Mouse (Mus musculus) layer of hippocampus, adult 11-12 months (tissue): ENCODE data around the gene Vwa7.
A peak's percentile ranks its signal among the peaks of the same experiment; 100 is the strongest.
"Not testable (repeated sequence)": the region's sequence is repeated elsewhere in the genome, so short reads cannot be mapped to it uniquely, and the experiment has no call there.

Source experiments
- DNase-seq: peaks from one replicate; pipeline ENCODE4 v3.0.0; 2022; ENCODE audit warnings: low spot score

Gene Vwa7

DNA sequence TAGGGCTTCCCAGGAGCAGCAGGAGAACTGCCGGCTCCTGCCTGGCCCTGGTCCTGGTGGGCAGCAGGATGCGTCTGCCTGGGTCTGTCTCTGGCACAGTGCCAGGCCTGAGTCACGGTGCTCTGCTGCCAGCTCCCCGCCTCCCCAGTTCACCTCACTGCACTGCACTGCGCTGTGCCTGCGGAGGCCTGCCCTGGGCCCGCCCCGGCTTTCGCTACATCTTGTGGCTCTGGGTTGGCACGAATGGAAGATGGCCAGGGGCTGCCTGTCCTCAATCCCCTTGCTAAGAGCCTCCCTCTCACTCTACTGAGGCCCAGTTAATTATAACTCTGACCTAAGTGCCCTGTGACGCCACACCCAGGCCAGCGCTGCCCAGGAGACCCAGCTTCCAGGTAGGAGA lies at the start of gene Vwa7:
TSS of gene Vwa7 (plus strand) at position 204 of the 400 bp plus-strand sequence.
- no peak for DNase-seq

DNA sequence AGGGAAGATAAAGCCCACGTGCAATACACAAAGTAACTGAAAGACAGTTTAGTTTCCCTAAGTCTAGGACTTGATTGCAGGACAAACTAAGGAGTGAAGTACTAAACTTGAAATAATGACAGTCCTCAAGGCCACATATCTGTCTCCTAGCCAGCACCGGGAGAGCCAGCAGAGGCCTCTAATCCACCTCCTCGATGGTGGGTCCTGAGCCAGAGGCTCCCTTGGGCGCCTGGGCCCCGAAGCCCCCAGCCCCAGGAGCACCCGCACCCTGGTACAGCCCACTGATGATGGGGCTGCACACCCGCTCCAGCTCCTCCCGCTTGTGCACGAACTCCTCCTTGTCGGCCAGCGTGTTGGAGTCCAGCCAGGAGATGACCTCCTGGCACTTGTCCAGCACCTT lies 46.6 kb upstream of the Vwa7 start, which contains the start of gene Gm20481:
TSS of gene Gm20481 (plus strand) at position 91 of the 400 bp plus-strand sequence.
- not testable (repeated sequence) for DNase-seq

DNA sequence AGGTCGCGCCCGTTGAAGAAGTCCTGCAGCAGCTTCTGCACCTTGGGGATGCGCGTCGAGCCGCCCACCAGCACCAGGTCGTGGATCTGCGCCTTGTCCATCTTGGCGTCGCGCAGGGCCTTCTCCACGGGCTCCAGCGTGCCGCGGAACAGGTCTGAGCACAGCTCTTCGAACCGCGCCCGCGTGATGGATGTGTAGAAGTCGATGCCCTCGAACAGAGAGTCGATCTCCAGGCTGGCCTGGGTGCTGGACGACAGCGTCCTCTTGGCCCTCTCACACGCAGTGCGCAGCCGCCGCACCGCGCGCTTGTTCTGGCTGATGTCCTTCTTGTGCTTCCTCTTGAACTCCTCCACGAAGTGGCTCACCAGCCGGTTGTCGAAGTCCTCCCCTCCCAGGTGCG lies 45.5 kb upstream of the Vwa7 start:
- not testable (repeated sequence) for DNase-seq

DNA sequence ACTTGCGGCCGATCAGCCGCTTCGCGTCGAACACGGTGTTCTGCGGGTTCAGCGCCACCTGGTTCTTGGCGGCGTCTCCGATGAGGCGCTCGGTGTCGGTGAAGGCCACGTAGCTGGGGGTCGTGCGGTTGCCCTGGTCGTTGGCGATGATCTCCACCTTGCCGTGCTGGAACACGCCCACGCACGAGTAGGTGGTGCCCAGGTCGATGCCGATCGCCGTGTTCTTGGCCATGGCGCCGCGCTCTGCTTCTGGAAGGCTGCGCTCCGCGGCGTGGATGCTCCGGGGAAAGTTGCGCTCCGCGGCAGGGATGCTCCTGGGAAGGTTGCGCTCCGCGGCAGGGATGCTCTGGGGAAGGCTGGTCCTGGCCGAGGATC lies 44.7 kb upstream of the Vwa7 start:
- not testable (repeated sequence) for DNase-seq

DNA sequence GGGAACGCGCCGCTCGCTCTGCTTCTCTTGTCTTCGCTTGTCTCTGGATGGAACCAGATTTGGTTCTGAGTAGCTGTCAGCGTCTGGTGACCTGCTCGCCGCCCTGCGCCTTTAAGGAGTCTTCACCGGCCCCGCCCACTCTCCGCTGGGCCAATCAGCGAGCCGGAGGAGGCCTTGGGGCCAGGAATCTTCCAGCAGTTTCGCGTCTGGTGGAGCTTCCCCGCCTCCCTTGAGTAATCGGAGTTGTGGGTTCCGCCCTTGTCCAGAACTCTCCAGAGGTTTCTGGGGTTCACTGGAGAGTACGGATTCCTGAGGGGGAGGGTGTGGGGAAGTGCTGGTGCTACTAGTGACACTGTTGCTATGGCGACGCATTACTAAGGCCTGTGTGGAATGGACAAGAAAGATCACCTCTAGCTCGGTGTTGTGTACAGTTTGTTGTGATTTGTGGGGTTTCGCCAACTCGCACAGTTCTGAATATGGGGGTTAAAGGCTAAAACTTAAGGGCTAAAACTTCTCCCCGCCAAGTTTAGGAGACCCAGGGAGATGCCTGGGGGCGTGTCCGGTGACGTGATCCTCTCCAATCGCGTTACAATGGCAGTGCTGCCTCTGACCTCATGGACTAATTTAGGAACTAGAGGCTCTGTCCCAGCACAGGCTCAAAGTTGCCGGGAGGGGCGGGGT lies 44.2 kb upstream of the Vwa7 start, which contains the start of the genes Hspa1a and Hspa1l:
TSS of gene Hspa1a (minus strand) at position 88 of the 681 bp plus-strand sequence.
TSS of gene Hspa1l (plus strand) at position 635 of the 681 bp plus-strand sequence.
- DNase-seq, result peak; percentile 75

DNA sequence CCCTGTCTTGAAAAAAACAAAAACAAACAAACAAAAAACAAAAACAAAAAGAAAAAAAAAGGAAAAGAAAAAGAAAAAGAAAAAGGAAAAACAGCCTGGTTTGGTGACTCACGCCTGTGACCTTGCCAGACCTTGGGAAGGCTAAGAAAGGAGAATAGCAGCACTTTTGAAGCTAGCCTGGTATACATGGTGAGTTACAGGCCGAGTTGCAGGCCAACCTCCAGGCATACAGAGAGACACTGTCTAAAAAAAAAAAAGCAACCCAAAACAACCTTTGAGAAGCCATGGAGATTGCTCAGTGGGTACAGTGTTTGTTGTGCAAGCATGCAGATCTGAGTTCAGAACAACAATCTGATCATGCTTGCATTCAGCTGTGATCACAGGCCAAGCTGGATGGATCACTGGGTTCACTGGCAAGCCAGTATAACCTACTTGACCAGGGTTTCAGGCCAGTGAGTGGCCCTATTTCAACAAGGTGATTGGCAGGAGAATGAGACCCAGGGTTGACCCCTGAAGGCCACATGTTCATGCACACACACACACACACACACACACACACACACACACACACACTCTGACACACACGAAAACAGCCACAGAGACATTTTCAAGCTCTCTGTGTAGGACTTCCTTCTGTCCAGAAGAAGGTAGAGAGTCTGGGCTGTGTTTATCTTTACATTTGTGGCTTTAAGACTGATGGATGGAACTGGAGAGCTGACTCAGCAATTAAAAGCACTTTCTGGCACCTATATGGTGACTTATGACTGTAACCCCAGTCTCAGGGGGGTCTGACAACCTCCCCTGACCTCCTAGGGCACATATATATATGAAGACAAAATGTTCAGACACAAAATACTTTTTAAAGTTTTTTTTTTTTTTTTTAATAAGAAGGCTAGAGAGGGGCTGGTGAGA lies 40.5 kb upstream of the Vwa7 start:
- no peak for DNase-seq

DNA sequence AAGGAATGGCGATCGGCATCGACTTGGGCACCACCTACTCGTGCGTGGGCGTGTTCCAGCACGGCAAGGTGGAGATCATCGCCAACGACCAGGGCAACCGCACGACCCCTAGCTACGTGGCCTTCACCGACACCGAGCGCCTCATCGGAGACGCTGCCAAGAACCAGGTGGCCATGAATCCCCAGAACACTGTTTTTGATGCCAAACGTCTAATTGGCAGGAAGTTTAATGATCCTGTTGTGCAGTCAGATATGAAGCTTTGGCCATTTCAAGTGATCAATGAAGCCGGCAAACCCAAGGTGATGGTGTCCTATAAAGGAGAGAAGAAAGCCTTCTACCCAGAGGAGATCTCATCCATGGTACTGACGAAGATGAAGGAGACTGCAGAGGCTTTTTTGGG lies 39.4 kb upstream of the Vwa7 start:
- DNase-seq, result no peak

DNA sequence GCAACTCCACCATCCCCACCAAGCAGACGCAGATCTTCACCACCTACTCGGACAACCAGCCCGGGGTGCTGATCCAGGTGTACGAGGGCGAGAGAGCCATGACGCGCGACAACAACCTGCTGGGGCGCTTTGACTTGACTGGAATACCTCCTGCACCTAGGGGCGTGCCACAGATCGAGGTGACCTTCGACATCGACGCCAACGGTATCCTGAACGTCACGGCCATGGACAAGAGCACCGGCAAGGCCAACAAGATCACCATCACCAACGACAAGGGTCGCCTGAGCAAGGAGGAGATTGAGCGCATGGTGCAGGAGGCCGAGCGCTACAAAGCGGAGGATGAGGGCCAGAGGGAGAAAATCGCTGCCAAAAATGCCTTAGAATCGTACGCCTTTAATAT lies 38.1 kb upstream of the Vwa7 start:
- no peak for DNase-seq

DNA sequence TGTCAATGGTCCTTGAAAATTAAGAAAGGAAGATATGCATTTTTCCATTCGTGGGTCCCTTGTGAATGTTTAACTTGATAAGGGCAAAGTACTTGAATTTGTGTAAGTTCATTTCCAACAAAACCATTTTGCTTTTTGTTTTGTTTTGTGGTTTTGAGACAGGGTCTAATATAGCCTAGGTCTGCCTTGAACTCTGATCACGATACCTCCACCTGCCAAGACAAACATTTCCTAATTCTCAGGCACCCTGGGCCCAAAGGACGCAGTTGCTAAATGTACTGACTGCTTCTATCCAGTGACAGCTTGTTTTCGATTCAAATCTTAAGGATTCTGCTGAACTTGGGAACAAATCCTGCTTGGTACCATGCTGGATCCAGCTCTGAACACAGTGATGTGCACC lies 36.7 kb upstream of the Vwa7 start:
- no peak for DNase-seq

DNA sequence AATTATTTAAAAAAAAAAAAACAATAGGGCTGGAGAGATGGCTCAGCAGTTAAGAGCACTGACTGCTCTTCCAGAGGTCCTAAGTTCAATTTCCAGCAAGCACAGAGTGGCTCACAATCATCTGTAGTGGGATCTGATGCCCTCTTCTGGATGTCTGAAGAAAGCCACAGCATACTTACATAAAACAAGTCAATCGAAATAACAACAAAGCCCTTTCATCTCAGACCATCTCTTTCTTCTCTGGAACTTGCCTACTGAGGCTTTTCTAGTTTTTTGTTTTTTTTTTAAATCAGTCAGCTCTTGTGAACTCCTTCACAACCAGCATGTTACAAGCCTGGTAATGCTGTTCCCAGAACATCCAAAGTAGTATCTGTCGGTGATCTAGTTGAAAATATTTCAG lies 35.7 kb upstream of the Vwa7 start:
- no peak for DNase-seq

DNA sequence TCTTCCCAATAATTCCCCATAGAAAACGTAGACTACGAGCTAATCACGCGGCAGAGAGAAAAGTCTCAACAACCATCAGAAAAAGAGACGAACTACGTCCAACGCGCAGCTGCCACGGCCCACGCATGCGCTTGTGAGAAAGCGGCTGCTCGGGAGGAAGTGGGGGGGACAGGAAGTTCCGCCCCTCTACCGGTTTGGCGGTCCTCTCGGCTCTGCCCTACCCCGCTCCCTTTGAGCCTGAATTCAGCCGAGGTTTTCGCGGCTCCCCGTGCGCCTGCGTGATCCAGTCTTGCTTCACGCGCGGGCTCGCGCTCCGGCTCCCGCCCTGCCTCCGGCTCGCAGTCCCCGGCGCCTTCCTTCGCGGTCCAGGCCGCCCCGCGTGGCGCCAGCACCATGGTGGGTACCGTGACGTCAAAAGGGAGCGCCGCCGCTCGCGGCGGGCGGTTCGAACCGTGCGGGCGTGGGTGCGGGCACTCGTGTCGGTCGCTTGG lies 34.6 kb upstream of the Vwa7 start, which contains the start of gene Lsm2:
TSS of gene Lsm2 (plus strand) at position 173 of the 491 bp plus-strand sequence.
- DNase-seq, result peak; percentile 91

DNA sequence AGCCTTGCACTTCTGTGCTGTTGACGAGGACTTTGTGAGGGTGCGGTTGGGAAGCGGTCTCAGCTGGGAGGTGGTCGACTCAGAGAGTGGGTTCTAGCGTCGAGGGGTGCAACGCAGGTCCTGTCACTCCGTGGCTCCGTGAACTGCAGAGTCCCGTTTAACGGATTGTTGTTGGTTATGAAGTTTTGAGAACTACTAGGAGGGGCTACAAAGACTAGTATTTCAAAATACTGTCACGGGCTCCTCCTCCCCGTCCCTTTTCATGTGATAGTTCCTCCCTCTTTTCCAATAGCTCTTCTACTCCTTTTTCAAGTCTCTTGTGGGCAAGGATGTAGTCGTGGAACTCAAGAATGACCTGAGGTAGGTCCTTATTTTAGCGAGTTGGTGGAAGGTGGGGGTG lies 34.1 kb upstream of the Vwa7 start:
- no peak for DNase-seq

DNA sequence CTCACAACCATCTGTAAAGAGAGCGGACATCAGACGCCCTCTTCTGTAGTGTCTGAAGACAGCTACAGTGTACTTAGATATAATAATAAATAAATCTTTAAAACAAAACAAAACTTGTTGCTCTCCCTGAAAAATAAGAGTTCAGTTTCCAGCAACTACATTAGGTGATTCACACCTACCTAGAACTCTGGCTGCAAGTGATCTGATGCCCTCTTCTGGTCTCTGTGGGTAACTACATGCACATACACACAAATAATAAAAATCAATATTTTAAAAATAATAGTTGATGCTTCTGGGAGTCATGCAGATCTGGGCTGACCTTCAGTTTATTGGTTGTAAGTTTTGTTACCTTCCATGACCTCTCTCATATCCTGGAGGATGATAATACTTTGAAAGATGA lies 32.2 kb upstream of the Vwa7 start:
- no peak for DNase-seq

DNA sequence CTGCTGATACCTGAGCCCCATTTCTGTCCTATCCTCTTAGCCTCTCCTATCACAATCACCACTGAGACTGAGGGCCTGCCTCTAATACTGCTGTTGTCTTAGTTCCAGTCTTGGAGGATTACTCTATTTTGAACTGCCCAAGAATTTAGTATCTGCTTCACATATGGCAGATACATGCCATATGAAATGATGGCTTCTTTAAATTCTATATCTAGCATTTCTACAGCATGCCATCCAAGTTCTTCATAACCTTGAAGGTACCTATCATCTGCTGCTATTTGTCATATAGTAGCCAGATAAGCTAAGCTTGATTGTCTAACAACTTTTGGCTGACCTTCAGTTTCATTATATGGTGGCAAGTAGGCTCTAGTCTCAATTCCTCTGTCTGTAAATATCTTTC lies 21.6 kb upstream of the Vwa7 start:
- no peak for DNase-seq

DNA sequence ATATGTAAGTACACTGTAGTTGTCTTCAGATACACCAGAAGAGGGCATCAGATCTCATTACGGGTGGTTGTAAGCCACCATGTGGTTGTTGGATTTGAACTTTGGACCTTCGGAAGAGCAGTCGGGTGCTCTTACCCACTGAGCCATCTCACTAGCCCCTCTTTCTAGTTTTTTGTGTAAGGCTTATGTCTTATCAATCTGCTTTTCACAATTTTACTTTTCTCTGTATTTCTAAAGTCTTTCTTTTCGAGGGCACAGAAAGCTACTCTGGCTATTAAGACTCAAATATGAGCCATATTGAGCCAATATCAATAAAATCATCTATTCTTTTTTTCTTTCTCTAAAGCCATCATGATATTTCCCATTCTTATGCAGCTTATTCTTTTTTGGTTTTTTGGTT lies 21.2 kb upstream of the Vwa7 start:
- DNase-seq, result not testable (repeated sequence)

DNA sequence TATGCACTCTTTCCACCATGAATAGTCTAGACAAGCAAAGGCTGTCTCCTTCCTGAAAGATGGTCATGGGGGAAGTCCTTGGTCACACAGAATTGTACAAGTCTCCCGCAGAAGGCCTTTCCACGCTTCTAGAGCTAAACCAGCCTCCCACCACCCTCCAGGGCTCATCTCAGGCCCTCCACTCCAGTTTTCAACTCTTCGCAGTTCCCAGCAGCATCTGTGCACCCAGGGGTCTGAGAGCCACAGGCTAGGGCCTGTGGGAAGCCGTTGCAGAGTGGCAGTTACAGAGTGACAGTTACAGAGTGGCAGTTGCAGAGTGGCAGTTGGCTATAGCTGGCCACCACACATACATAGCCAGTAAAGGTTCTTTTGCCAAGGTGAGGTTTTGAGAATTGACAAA lies 20.5 kb upstream of the Vwa7 start:
- not testable (repeated sequence) for DNase-seq

DNA sequence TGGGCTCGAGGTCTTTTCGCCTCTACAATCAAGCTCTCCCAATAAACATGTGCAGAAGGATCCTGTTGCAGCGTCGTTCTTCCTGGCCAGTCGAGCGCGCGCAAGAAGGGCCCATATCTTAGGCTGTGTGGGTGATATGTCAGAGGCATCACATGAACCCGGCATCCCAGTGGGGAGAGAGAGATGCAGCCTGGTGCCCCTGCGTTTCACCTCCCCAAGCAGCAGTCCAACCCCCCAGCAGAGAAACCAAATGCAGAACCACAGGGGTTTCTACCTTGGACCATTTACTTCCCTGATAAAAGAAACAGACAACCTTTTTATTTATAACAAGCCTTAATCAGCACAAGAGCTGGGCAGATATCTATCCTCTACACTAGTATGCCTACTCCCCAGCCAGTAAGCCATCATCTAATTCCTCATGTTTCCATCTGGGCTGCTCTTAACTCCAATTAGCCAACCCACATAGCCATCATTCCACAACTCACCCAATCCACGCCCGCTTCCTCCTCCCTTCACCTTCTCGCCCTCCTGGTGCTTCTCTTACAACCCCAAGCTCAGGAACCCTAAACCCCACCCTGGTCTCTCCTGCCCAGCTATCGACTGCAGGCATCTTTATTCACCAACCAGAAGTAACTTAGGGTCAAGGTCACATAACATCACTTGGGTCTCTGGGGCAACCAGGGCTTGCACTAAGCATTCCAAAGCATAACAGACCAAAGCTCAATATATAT lies 19.8 kb upstream of the Vwa7 start:
- DNase-seq, result no peak

DNA sequence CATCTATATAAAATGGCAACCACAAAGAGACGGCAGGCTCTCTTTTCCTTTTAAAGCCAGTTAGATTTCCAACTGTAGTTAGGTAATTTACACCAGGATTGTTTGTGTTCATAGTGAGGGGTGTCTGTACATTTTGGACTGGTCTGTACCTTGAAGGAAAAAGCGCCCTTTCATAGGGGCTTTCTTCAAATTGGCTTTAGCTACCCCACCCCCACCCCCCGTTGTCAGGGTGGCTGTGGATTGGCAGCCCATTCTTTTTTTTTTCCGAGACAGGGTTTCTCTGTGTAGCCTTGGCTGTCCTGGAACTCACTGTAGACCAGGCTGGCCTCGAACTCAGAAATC lies 19.3 kb upstream of the Vwa7 start:
- DNase-seq, result no peak

DNA sequence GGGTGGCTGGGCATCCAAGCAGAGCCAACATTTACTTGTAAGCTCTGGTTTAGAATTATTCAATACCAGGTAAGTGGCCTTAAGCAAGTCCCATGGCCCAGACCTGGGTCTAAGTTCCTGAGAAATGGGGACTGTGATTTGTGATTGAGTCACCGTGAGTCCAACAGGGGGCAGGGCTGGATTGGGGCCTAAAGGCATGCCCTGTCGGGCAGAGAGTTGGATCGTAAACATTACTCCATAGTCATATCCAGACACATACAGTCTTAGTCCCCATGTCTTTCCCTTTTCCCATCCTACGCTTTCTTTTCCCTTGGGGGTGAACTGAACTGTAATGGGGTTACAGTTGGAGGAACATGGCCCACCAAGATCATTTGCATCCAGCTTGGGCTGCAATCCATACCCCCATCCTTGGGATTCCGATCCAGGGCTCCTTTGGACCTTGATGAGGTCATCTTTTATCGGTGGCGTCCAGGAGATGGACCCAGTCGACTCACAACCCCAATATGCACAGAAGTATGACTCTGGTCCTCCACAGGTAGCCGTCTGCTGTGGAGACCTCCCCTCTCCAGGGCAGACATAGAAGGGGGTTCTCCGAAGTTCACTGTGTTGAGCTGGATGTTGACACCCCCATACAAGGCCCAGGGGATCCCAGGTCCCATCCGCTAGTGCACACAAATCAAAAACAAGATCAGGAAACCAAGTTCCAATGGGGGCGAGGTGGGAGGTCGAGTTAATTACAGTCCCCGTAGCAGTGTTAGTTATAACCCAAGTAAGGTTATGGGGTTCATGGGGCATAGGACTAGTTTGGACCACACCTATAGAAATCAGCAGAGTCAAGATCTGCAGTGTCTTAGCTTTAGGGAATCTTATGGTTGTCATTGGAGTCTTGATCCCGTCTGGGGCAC lies 17.6 kb upstream of the Vwa7 start:
- no peak for DNase-seq

DNA sequence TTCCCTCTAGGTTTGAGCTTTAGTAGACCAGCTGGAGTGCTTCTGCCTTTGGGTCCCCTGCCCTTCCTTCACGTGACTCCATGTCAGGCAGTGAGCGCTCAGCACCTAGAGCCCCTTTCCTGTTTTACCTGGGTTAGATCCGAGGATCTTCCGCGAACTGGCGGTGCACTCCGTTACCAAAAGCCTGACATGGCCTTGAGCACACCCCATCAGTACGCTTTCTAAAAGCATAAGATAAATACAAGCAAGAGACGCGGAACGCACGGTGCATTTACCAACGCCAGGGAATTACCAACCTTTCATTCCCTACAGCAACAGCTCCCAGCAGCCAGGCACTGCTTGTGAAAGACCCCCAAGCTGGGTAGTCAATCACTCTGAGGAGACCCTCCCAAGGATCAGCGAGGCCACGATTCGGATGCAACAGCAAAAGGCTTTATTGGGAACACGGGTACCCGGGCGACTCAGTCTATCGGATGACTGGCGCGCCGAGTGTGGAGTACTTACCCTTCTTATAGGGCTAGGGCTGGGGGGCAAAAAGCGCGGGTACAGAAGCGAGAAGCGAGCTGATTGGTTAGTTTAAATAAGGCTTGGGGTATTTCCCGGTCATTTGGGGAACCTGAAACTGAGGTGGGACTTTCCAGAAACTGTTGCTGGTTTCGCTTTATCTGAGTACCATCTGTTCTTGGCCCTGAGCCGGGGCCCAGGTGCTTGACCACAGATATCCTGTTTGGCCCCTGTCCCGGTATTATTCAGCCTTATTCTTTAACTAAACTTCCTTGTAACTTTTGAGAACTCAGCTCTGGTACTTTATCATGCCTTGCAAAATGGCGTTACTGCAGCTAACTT lies 16.3 kb upstream of the Vwa7 start:
- DNase-seq, result not testable (repeated sequence)
